Mouse (Mus musculus) lung, postnatal 0 days (tissue): ENCODE results near the gene Tmem164.

Experiments
- CTCF ChIP-seq: IDR thresholded peaks from 2 replicates; pipeline ENCODE4 v1.5.1; 2016; ENCODE audit warnings: antibody characterized with exemption, mild to moderate bottlenecking
- EP300 ChIP-seq: IDR thresholded peaks from 2 replicates; pipeline ENCODE4 v1.6.1; 2016; ENCODE audit warnings: antibody characterized with exemption, mild to moderate bottlenecking, control low read depth

DNA sequence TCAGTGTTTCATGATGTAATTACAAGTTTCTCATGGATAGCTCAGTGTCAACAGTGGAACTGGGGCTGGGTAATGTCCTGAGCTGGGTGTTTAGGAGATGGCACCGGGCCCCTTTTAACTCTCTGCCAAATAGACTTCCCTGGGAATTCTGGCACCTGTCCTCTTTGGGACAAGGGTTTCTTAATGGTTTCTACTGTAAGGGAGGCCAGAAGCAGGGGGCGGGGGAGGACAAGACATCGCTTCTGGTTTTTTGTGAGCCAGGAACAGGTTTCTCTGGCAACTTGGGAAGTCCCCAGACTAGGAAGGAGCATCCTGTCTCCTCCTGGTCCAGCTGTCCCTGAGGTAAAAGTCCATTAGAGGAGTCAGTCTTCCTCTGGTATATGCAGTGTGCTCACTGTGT, 156.1 kb downstream of the Tmem164 start:
- TF ChIP-seq CTCF (no peak), EP300 (no peak)
